Mouse (Mus musculus): ENCODE data around the gene Nudt8. TPM values are rescaled to one million over a fixed set of nuclear protein-coding genes. Genes with fewer than 3 reads are reported as not detected.

The Nudt8 gene
- polyA plus RNA-seq, 1 experiment from 2014 or later: 14.0 TPM

GRCm38 (mm10) chr19:3992416-3992815, 8.0 kb upstream of the Nudt8 start, which contains the start of gene Tbx10:
Gene Tbx10, plus strand, starts transcription at chr19:3992752.
- H3K9me3 ChIP-seq (ENCODE audit: control insufficient read depth, low read length): peaks cover 3% of the 10 kb centered on the region; the same call in 1 of the 2 replicates
- no peak within 1 kb of the TSS for H3K9ac ChIP-seq (ENCODE audit: low read length)
- H3K27me3 ChIP-seq (ENCODE audit: control insufficient read depth, insufficient read depth, low read length): no peaks in the 10 kb centered on the region
- no peak within 1 kb of the TSS for H3K27ac ChIP-seq (ENCODE audit: low read depth, low read length)
- ATAC-seq (ENCODE audit: low FRiP score) (no peak), DNase-seq (ENCODE audit: low spot score, missing footprints) (no peak)
- 56% methylated on average over 5 of the region's 5 CpGs for WGBS
- no peak within 1 kb of the TSS for H3K4me2 ChIP-seq
- H3K4me3 ChIP-seq (ENCODE audit: low read depth, low read length): no peak within 1 kb of the TSS
- H3K36me3 ChIP-seq (ENCODE audit: control insufficient read depth, insufficient read depth, low read length): no peaks in the 10 kb centered on the region
- no peaks in the 10 kb centered on the region for H3K4me1 ChIP-seq (ENCODE audit: control insufficient read depth, insufficient read depth, low read length)

- H3K27me3 ChIP-seq (ENCODE audit: control insufficient read depth, insufficient read depth, low read length): peaks cover 3% of the 10 kb centered on the region; the same call in 1 of the 2 replicates
- no peaks in the 10 kb centered on the region for H3K9me3 ChIP-seq (ENCODE audit: control insufficient read depth, low read length)
- H3K9ac ChIP-seq (ENCODE audit: low read length): no peak overlapping the region
- H3K4me2 ChIP-seq: no peak overlapping the region
- H3K4me1 ChIP-seq (ENCODE audit: control insufficient read depth, insufficient read depth, low read length): peaks cover 2% of the 10 kb centered on the region; the same call in 1 of the 2 replicates
- 80% methylated on average over 6 of the region's 6 CpGs for WGBS
- ATAC-seq (ENCODE audit: low FRiP score) (no peak), DNase-seq (ENCODE audit: low spot score, missing footprints) (no peak)
- H3K4me3 ChIP-seq (ENCODE audit: low read depth, low read length): no peak overlapping the region
- no peak overlapping the region for H3K27ac ChIP-seq (ENCODE audit: low read depth, low read length)
- H3K36me3 ChIP-seq (ENCODE audit: control insufficient read depth, insufficient read depth, low read length): no peaks in the 10 kb centered on the region
These were observed 5.4 kb upstream of the Nudt8 start for GRCm38 (mm10) chr19:3994932-3995331.

DNA sequence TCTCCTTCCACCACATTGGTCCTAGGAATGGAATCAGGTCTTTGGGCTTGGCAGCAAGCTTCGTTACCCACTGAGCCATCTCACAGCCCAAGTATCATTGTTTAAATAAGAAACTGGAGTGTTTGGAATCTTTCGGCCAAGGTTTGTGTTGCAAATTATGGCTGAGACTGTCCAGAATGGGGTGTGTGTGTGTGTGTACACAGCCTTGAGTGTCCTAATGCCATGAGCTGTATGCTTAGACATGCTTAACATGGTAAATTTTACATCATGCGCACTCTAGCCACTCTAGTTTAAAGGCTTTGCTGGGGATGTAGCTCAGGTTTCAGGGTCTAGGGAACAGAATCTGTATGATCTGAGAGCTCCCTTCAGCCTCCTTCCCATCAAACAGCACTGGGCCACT, 4.9 kb upstream of the Nudt8 start:
- no peak overlapping the region for H3K4me2 ChIP-seq
- ATAC-seq (ENCODE audit: low FRiP score): no peak
- H3K27me3 ChIP-seq (ENCODE audit: control insufficient read depth, insufficient read depth, low read length): peaks cover 3% of the 10 kb centered on the region; the same call in 1 of the 2 replicates
- no peaks in the 10 kb centered on the region for H3K9me3 ChIP-seq (ENCODE audit: control insufficient read depth, low read length)
- H3K27ac ChIP-seq (ENCODE audit: low read depth, low read length): no peak overlapping the region
- no peaks in the 10 kb centered on the region for H3K36me3 ChIP-seq (ENCODE audit: control insufficient read depth, insufficient read depth, low read length)
- no peak overlapping the region for H3K4me3 ChIP-seq (ENCODE audit: low read depth, low read length)
- H3K4me1 ChIP-seq (ENCODE audit: control insufficient read depth, insufficient read depth, low read length): peaks cover 2% of the 10 kb centered on the region; the same call in 1 of the 2 replicates
- H3K9ac ChIP-seq (ENCODE audit: low read length): no peak overlapping the region
- 85% methylated on average over 3 of the region's 3 CpGs for WGBS
- DNase-seq (ENCODE audit: low spot score, missing footprints): no peak

- Histone ChIP-seq H3K4me3 (ENCODE audit: low read depth, low read length) (no peak overlapping the region), H3K4me2 (no peak overlapping the region), H3K27ac (ENCODE audit: low read depth, low read length) (no peak overlapping the region), H3K36me3 (ENCODE audit: control insufficient read depth, insufficient read depth, low read length) (no peaks in the 10 kb centered on the region), H3K4me1 (ENCODE audit: control insufficient read depth, insufficient read depth, low read length) (peaks cover 7% of the 10 kb centered on the region), H3K27me3 (ENCODE audit: control insufficient read depth, insufficient read depth, low read length) (peaks cover 3% of the 10 kb centered on the region; the same call in 1 of the 2 replicates), H3K9ac (ENCODE audit: low read length) (no peak overlapping the region), H3K9me3 (ENCODE audit: control insufficient read depth, low read length) (no peaks in the 10 kb centered on the region)
- ATAC-seq (ENCODE audit: low FRiP score) (no peak), DNase-seq (ENCODE audit: low spot score, missing footprints) (no peak)
- WGBS: 78% methylated on average over 7 of the region's 7 CpGs
These were observed 4.3 kb upstream of the Nudt8 start for GRCm38 (mm10) chr19:3996106-3996505.

- H3K9me3 ChIP-seq (ENCODE audit: control insufficient read depth, low read length): no peaks in the 10 kb centered on the region
- ATAC-seq (ENCODE audit: low FRiP score) (no peak), DNase-seq (ENCODE audit: low spot score, missing footprints) (no peak)
- peaks cover 13% of the 10 kb centered on the region for H3K4me1 ChIP-seq (ENCODE audit: control insufficient read depth, insufficient read depth, low read length)
- no peak overlapping the region for H3K9ac ChIP-seq (ENCODE audit: low read length)
- no peak overlapping the region for H3K4me2 ChIP-seq
- H3K27ac ChIP-seq (ENCODE audit: low read depth, low read length): no peak overlapping the region
- H3K36me3 ChIP-seq (ENCODE audit: control insufficient read depth, insufficient read depth, low read length): no peaks in the 10 kb centered on the region
- peaks cover 3% of the 10 kb centered on the region; the same call in 1 of the 2 replicates for H3K27me3 ChIP-seq (ENCODE audit: control insufficient read depth, insufficient read depth, low read length)
- 89% methylated on average over 8 of the region's 8 CpGs for WGBS
- no peak overlapping the region for H3K4me3 ChIP-seq (ENCODE audit: low read depth, low read length)
These were observed 3.6 kb upstream of the Nudt8 start for GRCm38 (mm10) chr19:3996747-3997146.

GRCm38 (mm10) chr19:3997231-3997630, 3.1 kb upstream of the Nudt8 start:
- WGBS: 62% methylated on average over 8 of the region's 8 CpGs

DNA sequence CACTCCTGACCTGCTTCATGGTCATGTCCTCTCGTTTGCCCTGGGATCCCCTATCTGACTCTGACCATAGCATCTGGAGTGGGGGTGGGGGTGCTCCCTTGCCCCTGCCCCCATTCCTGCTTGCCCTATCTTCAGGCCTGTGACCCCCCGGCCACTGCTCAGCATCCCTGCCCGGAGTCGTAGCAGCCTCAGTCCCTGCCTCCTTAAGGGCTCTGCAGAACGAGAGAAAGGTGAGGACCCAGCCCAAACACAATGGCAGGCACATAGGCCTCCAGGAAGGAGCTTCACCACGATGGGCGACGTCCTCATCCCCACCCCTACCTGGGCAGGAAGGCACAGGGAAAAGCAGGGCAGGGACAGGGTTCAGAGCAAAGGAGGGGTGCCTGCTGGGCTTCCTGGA, 2.0 kb upstream of the Nudt8 start:
- no peak overlapping the region for H3K9ac ChIP-seq (ENCODE audit: low read length)
- H3K27ac ChIP-seq (ENCODE audit: low read depth, low read length): no peak overlapping the region
- no peaks in the 10 kb centered on the region for H3K9me3 ChIP-seq (ENCODE audit: control insufficient read depth, low read length)
- no peak overlapping the region for H3K4me3 ChIP-seq (ENCODE audit: low read depth, low read length)
- DNase-seq (ENCODE audit: low spot score, missing footprints) (no peak), ATAC-seq (ENCODE audit: low FRiP score) (no peak)
- no peaks in the 10 kb centered on the region for H3K36me3 ChIP-seq (ENCODE audit: control insufficient read depth, insufficient read depth, low read length)
- no peak overlapping the region for H3K4me2 ChIP-seq
- H3K4me1 ChIP-seq (ENCODE audit: control insufficient read depth, insufficient read depth, low read length): peaks cover 13% of the 10 kb centered on the region
- WGBS: 77% methylated on average over 8 of the region's 8 CpGs
- H3K27me3 ChIP-seq (ENCODE audit: control insufficient read depth, insufficient read depth, low read length): peaks cover 3% of the 10 kb centered on the region; the same call in 1 of the 2 replicates

More at GRCm38 (mm10) chr19:3997231-3997630, 3.1 kb upstream of the Nudt8 start:
- Histone ChIP-seq H3K27ac (ENCODE audit: low read depth, low read length) (no peak overlapping the region), H3K36me3 (ENCODE audit: control insufficient read depth, insufficient read depth, low read length) (no peaks in the 10 kb centered on the region), H3K27me3 (ENCODE audit: control insufficient read depth, insufficient read depth, low read length) (peaks cover 3% of the 10 kb centered on the region; the same call in 1 of the 2 replicates), H3K9ac (ENCODE audit: low read length) (no peak overlapping the region), H3K4me3 (ENCODE audit: low read depth, low read length) (no peak overlapping the region), H3K4me2 (no peak overlapping the region), H3K9me3 (ENCODE audit: control insufficient read depth, low read length) (no peaks in the 10 kb centered on the region), H3K4me1 (ENCODE audit: control insufficient read depth, insufficient read depth, low read length) (peaks cover 13% of the 10 kb centered on the region)
- DNase-seq (ENCODE audit: low spot score, missing footprints) (no peak), ATAC-seq (ENCODE audit: low FRiP score) (no peak)

GRCm38 (mm10) chr19:3999121-3999730, 1.2 kb upstream of the Nudt8 start:
- Histone ChIP-seq H3K36me3 (ENCODE audit: control insufficient read depth, insufficient read depth, low read length) (no peaks in the 10 kb centered on the region), H3K4me3 (ENCODE audit: low read depth, low read length) (peak overlapping the region; percentile 50; the same call in 1 of the 2 replicates), H3K9me3 (ENCODE audit: control insufficient read depth, low read length) (no peaks in the 10 kb centered on the region), H3K27me3 (ENCODE audit: control insufficient read depth, insufficient read depth, low read length) (peaks cover 3% of the 10 kb centered on the region; the same call in 1 of the 2 replicates), H3K4me2 (peak overlapping the region; percentile 93), H3K9ac (ENCODE audit: low read length) (peak overlapping the region; percentile 26; the same call in 1 of the 2 replicates), H3K27ac (ENCODE audit: low read depth, low read length) (no peak overlapping the region), H3K4me1 (ENCODE audit: control insufficient read depth, insufficient read depth, low read length) (peaks cover 13% of the 10 kb centered on the region)
- WGBS: 88% methylated on average over 9 of the region's 9 CpGs
- DNase-seq (ENCODE audit: low spot score, missing footprints) (no peak), ATAC-seq (ENCODE audit: low FRiP score) (no peak)

GRCm38 (mm10) chr19:4000949-4001525, 657 bp downstream of the Nudt8 start:
- 19% methylated on average over 17 of the region's 17 CpGs for WGBS
- H3K9ac ChIP-seq (ENCODE audit: low read length): peak overlapping the region; percentile 91
- H3K27ac ChIP-seq (ENCODE audit: low read depth, low read length): peak overlapping the region; percentile 86
- peak overlapping the region; percentile 50 for H3K4me3 ChIP-seq (ENCODE audit: low read depth, low read length)
- H3K27me3 ChIP-seq (ENCODE audit: control insufficient read depth, insufficient read depth, low read length): peaks cover 3% of the 10 kb centered on the region; the same call in 1 of the 2 replicates
- H3K9me3 ChIP-seq (ENCODE audit: control insufficient read depth, low read length): no peaks in the 10 kb centered on the region
- DNase-seq (ENCODE audit: low spot score, missing footprints) (peak; percentile 94), ATAC-seq (ENCODE audit: low FRiP score) (peak; percentile 26; the same call in 1 of the 2 replicates)
- H3K36me3 ChIP-seq (ENCODE audit: control insufficient read depth, insufficient read depth, low read length): peaks cover under 1% of the 10 kb centered on the region; the same call in 1 of the 2 replicates
- peak overlapping the region; percentile 93 for H3K4me2 ChIP-seq
- H3K4me1 ChIP-seq (ENCODE audit: control insufficient read depth, insufficient read depth, low read length): peaks cover 13% of the 10 kb centered on the region

Measured in midbrain, embryonic 11.5 days (tissue).